Mouse (Mus musculus) bone marrow, adult 2 months (tissue): Measurements from ENCODE around the gene Sdk1.

Experiments used
- CTCF ChIP-seq: fragments of 200-500 bp; IDR thresholded peaks from 2 replicates; pipeline ENCODE4 v1.5.1; 2011; ENCODE audit warnings: low read length, control low read depth; ENCODE audit not compliant: control insufficient read depth, insufficient read depth
- POLR2A ChIP-seq: fragments of 200-500 bp; IDR thresholded peaks from 2 replicates; pipeline ENCODE4 v1.6.1; 2011; ENCODE audit warnings: low read depth, mild to moderate bottlenecking, control low read depth, low read length, borderline replicate concordance; ENCODE audit not compliant: control insufficient read depth

DNA sequence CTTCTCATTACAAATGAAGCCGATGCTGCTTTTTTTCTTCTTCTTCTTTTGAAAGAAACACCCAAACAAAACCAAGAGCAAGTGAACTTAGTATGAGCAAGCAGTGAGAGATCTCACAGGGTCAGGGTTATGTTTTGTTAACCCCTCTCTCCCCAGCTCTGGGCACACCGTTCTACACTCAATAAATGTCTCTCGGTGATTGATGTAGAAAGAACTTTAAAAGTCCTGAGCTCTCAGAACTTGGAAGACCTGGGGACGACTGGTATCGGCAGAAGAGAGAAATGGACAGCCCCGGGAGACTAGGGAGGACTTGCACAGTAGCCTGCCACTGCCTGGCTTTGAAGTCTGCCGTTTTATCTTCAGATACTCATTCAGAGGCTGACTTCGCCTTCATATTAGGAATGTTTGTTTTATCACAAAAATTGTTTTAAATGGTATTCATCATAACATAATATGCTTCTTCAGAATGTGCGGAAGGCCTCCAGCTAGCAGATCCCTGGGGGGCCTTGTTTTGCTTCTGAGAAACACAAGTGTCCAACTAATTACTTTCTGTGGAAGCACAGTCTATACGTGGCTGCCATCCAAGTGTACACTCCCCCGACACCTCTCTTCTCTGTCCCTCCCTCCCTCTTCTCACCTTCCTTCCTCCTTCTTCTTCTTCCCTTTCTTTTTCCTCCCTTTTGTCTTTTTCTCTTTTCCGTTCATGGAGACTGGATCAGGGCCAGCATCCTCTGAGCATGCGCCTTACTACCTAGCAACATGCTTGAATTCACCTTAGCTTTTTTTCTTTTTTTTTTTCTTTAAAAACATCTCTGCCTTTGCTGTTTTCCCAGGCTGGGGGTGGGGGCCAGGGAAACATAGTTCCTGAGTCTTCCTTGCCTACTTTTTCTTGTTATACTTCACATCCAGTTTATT lies 283.8 kb downstream of the Sdk1 start:
- TF ChIP-seq CTCF (no peak), POLR2A (no peak)
